Mouse (Mus musculus) bone marrow macrophage, adult 2 months (primary cell): ENCODE measurements around the gene St7l.

Experiments
- CTCF ChIP-seq: IDR thresholded peaks from 2 replicates; pipeline ENCODE4 v1.5.1; 2012; ENCODE audit warnings: low read depth, mild to moderate bottlenecking, low read length, moderate library complexity
- POLR2A ChIP-seq: IDR thresholded peaks from 2 replicates; pipeline ENCODE4 v1.6.1; 2012; ENCODE audit warnings: mild to moderate bottlenecking, low read depth, low read length, borderline replicate concordance

DNA sequence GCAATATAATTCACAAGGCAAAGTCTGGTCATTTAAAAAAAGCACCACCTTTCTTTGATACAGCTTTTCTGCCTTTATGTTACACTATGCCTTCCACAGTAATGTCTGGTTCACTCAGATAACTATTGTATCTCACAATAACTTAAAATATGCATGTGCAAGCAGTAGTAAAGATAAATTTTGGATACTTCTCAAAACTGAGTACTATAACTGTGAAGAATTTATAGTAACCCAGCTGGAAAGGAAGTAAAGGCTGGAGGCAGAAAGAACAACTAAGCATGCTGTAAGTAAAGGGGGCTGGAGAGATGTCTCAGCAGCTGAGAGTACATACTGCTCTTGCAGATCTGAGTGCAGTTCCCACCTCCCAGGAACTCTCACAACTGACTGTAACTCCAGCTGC lies 8.9 kb upstream of the St7l start:
- TF ChIP-seq CTCF (no peak), POLR2A (no peak)
